Mouse (Mus musculus) cerebellum, adult 2 months (tissue): ENCODE measurements around the gene Lmo1.

ENCODE experiments used
- CTCF ChIP-seq: fragments of 200-500 bp; IDR thresholded peaks from 2 replicates; pipeline ENCODE4 v1.5.1; 2011; ENCODE audit warnings: low read depth, mild to moderate bottlenecking, control low read depth, low read length, moderate library complexity, borderline replicate concordance; ENCODE audit not compliant: insufficient read depth
- POLR2A ChIP-seq: fragments of 200-500 bp; IDR thresholded peaks from 2 replicates; pipeline ENCODE4 v1.6.1; 2011; ENCODE audit warnings: low read length, control low read depth, borderline replicate concordance; ENCODE audit not compliant: insufficient read depth

DNA sequence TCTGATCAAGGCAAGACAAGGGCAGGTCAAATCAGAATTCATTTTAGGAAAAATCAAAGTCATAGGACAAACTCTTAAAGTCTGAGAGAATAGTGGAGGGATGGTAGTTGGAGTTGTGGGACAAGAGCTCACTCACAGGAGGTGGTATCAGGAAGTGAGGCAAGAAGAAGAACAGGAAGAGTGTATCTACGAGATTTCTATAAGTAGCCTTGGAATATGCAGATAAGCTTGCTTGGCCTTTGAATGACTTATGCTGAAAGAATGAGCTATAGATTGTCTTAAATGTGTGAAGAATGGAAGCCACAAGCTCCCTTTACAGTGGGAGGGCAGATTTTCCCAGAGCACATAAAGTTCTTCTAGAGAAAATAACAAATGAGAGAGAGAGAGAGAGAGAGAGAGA is 70.1 kb downstream of the Lmo1 start:
- TF ChIP-seq CTCF (no peak), POLR2A (no peak)
